ENCODE assay signal across 38 mouse cellular contexts in genomic region chr17:20399105-20399504, GRCm38 (mm10). TPM values are rescaled to one million over a fixed set of nuclear protein-coding genes. Genes with fewer than 3 reads are reported as not detected.
DNase-seq lines count a peak whose midpoint lies in the region; ATAC-seq and TF ChIP-seq lines count a peak whose summit lies in the region.
"Had no signal": no experiment of that assay in that cellular context is flagged by ENCODE, and none has a peak within 500 bp of the region (broad histone marks: within the 10 kb centered on the region; RNA-seq: fewer than 3 reads in every experiment).

No protein-coding gene starts in this region.

- H3K27ac ChIP-seq in hindbrain, postnatal 0 days, result no peak overlapping the region
- no peak overlapping the region for H3K27ac ChIP-seq in hindbrain, embryonic 12.5 days
- no peak overlapping the region for H3K27ac ChIP-seq in MEL (ENCODE audit: control insufficient read depth, low read depth, low read length)
- H3K27ac ChIP-seq: forebrain, embryonic 10.5 days; forebrain, embryonic 13.5 days; gastrocnemius, adult 2 months; hindbrain, embryonic 13.5 days had no signal

- no peaks in the 10 kb centered on the region for H3K36me3 ChIP-seq in hindbrain, postnatal 0 days (ENCODE audit: insufficient read depth, low read length)
- H3K36me3 ChIP-seq in hindbrain, embryonic 12.5 days, result no peaks in the 10 kb centered on the region
- no peaks in the 10 kb centered on the region for H3K36me3 ChIP-seq in MEL (ENCODE audit: control insufficient read depth in 1 of 2, insufficient read depth in 2 of 2, low read length in 2 of 2)
- H3K36me3 ChIP-seq: forebrain, embryonic 10.5 days; hindbrain, embryonic 13.5 days had no signal

- TF ChIP-seq EP300 in MEL (IDR thresholded peaks at IDR 0.05; ENCODE audit: low read depth in 1 of 2, low read length in 2 of 2), result no peak

- H3K4me3 ChIP-seq in hindbrain, postnatal 0 days (ENCODE audit: low read length), result no peak overlapping the region
- H3K4me3 ChIP-seq in hindbrain, embryonic 12.5 days, result no peak overlapping the region
- H3K4me3 ChIP-seq in MEL (ENCODE audit: control insufficient read depth in 1 of 2, insufficient read depth in 1 of 2, low read depth in 2 of 2, low read length in 2 of 2), result no peak overlapping the region
- H3K4me3 ChIP-seq: forebrain, embryonic 10.5 days; forebrain, embryonic 13.5 days; gastrocnemius, adult 2 months; hindbrain, embryonic 13.5 days had no signal

- peak; percentile 60 for TF ChIP-seq RAD21 in MEL (IDR thresholded peaks at IDR 0.05; ENCODE audit: low read depth, low read length)

- peak; percentile 37; the same call in 1 of the 2 replicates for TF ChIP-seq CTCF in hindbrain, postnatal 0 days (IDR thresholded peaks at IDR 0.05; ENCODE audit: low read depth)
- peak; percentile 20 to 52 (median 32); a peak in 3 of 6 replicates for TF ChIP-seq CTCF in MEL (IDR thresholded peaks at IDR 0.05 in 2 of 3, conservative IDR thresholded peaks at IDR 0.05 in 1 of 3; ENCODE audit: control insufficient read depth in 1 of 3, insufficient read depth in 1 of 3, low read depth in 2 of 3, low read length in 3 of 3, poor library complexity in 1 of 3, severe bottlenecking in 1 of 3)

- TF ChIP-seq POLR2A in MEL (IDR thresholded peaks at IDR 0.05; ENCODE audit: control insufficient read depth in 1 of 2, insufficient read depth in 1 of 2, low read depth in 1 of 2, low read length in 2 of 2, poor library complexity in 1 of 2), result no peak

- 33% methylated on average over 2 of the region's 2 CpGs for WGBS in hindbrain, postnatal 0 days
- WGBS in hindbrain, embryonic 12.5 days, result 46% methylated on average over 2 of the region's 2 CpGs

- H3K79me2 ChIP-seq in MEL (ENCODE audit: control insufficient read depth, insufficient read depth, low read length, poor library complexity), result no peaks in the 10 kb centered on the region

- DNase-seq in hindbrain, postnatal 0 days (ENCODE audit: low spot score), result no peak
- DNase-seq in 3T3-L1 (ENCODE audit: low read depth, low spot score), result peak; percentile 2
- DNase-seq in MEL (ENCODE audit: low read depth, low spot score), result no peak
- DNase-seq in ZHBTc4 (ENCODE audit: low read depth, low spot score), result peak; percentile 15
- DNase-seq in urinary bladder, postnatal 25 days (ENCODE audit: low spot score), result no peak
- no peak for DNase-seq in adrenal gland, adult 2 months
- DNase-seq: adrenal gland, postnatal 14 days; cerebellum, adult 11 months; cerebellum, adult 2 months; cerebellum, adult 9-11 months; cerebellum, postnatal 25 days; embryo, embryonic 11 days; gastrocnemius, adult 2 months; gastrocnemius, postnatal 14 days; heart, adult 11 months had no signal

- H3K27me3 ChIP-seq in hindbrain, postnatal 0 days (ENCODE audit: insufficient read depth, low read length), result no peaks in the 10 kb centered on the region
- no peaks in the 10 kb centered on the region for H3K27me3 ChIP-seq in hindbrain, embryonic 12.5 days
- H3K27me3 ChIP-seq in MEL (ENCODE audit: control insufficient read depth in 1 of 2, insufficient read depth in 2 of 2, low read length in 2 of 2), result no peaks in the 10 kb centered on the region
- H3K27me3 ChIP-seq: forebrain, embryonic 13.5 days; hindbrain, embryonic 13.5 days had no signal

- H3K9ac ChIP-seq in hindbrain, postnatal 0 days (replicated peaks; ENCODE audit: low read length), result no peak overlapping the region
- no peak overlapping the region for H3K9ac ChIP-seq in hindbrain, embryonic 12.5 days
- no peak overlapping the region for H3K9ac ChIP-seq in MEL (ENCODE audit: control insufficient read depth, low read depth, low read length, poor library complexity, severe bottlenecking)
- H3K9ac ChIP-seq: forebrain, embryonic 13.5 days; hindbrain, embryonic 13.5 days had no signal

- no peaks in the 10 kb centered on the region for H3K4me1 ChIP-seq in hindbrain, postnatal 0 days (ENCODE audit: insufficient read depth, low read length)
- H3K4me1 ChIP-seq in hindbrain, embryonic 12.5 days, result no peaks in the 10 kb centered on the region
- H3K4me1 ChIP-seq in MEL (ENCODE audit: control insufficient read depth in 1 of 2, insufficient read depth in 2 of 2, low read length in 2 of 2), result no peaks in the 10 kb centered on the region
- H3K4me1 ChIP-seq: forebrain, embryonic 10.5 days; forebrain, embryonic 13.5 days; hindbrain, embryonic 13.5 days had no signal

- ATAC-seq in hindbrain, postnatal 0 days, result no peak
- no peak for ATAC-seq in hindbrain, embryonic 12.5 days (ENCODE audit: low FRiP score)
- ATAC-seq: CD4-positive, CD25-positive, alpha-beta regulatory T cell, adult 4 months; forebrain, embryonic 13.5 days; forebrain, embryonic 16.5 days; hindbrain, embryonic 16.5 days; inflammation-experienced regulatory T-cells, adult 6 months; intestine, embryonic 16.5 days had no signal

- H3K9me3 ChIP-seq in hindbrain, postnatal 0 days (ENCODE audit: low read length), result peaks cover 23% of the 10 kb centered on the region
- peaks cover 36% of the 10 kb centered on the region for H3K9me3 ChIP-seq in hindbrain, embryonic 12.5 days (replicated peaks)
- no peaks in the 10 kb centered on the region for H3K9me3 ChIP-seq in MEL (replicated peaks; ENCODE audit: insufficient read depth, low read length)

- H3K4me2 ChIP-seq in hindbrain, postnatal 0 days (ENCODE audit: low read depth, low read length), result no peak overlapping the region
- H3K4me2 ChIP-seq in hindbrain, embryonic 12.5 days (replicated peaks), result no peak overlapping the region
- H3K4me2 ChIP-seq: forebrain, embryonic 13.5 days; heart, embryonic 11.5 days; hindbrain, embryonic 13.5 days had no signal

TF ChIP-seq in MEL, 35 proteins besides CTCF, POLR2A, EP300 and RAD21:
- no peak for TF ChIP-seq TCF12 (IDR thresholded peaks at IDR 0.05; ENCODE audit: low read depth, low read length)
- TF ChIP-seq SMC3 (IDR thresholded peaks at IDR 0.05; ENCODE audit: low read depth, low read length), result peak; percentile 54
- TF ChIP-seq ZC3H11A (IDR thresholded peaks at IDR 0.05; ENCODE audit: low read depth, low read length), result peak; percentile 37; the same call in 1 of the 2 replicates

RNA-seq across cellular contexts. Expression of gene Vmn1r224, which starts 14.8 kb away (rescaled TPM):
- not detected in 2 replicates for total RNA-seq in hindbrain, postnatal 0 days (2014; rRNA removed)
- not detected in 2 replicates for polyA plus RNA-seq in hindbrain, postnatal 0 days (2015; fragmentation: Nextera tagmentation; extraction: Ambion mirVana)
- not detected in 2 replicates for polyA plus RNA-seq in hindbrain, embryonic 12.5 days (2016; fragmentation: Nextera tagmentation; extraction: Ambion mirVana)
- total RNA-seq in MEL (2012; rRNA removed), result not detected in 2 replicates
- not detected for polyA plus RNA-seq in MEL (2012; ENCODE audit: insufficient read depth in 1 of 2, insufficient read length in 2 of 2, low read depth in 1 of 2, low replicate concordance in 2 of 2, missing spikeins in 1 of 2)
- not detected for total RNA-seq in adrenal gland, adult 2 months (2021)
- not detected in 2 replicates for polyA plus RNA-seq in adrenal gland, adult 2 months (2012; rRNA removed)
- total RNA-seq: adrenal gland, adult 18-20 months; adrenal gland, postnatal 14 days; adrenal gland, postnatal 4 days; common myeloid progenitor, adult 5-6 weeks; ES-E14; gastrocnemius, adult 2 months; gastrocnemius, postnatal 14 days; gastrocnemius, postnatal 4 days; heart, adult 8-10 months; heart, postnatal 25 days; hematopoietic stem cell, adult 5-6 weeks had no signal
- polyA plus RNA-seq: C2C12; CD4-positive, CD25-positive, alpha-beta regulatory T cell, adult 4 months; cerebellum, adult 2 months; embryonic facial prominence, embryonic 11.5 days; forebrain, embryonic 10.5 days; forebrain, embryonic 13.5 days; forebrain, embryonic 16.5 days; heart, embryonic 11.5 days; heart, embryonic 14.5 days; heart, postnatal 0 days; hindbrain, embryonic 13.5 days; hindbrain, embryonic 16.5 days; inflammation-experienced regulatory T-cells, adult 6 months; intestine, embryonic 16.5 days had no signal

RNA-seq across cellular contexts. Expression of gene Vmn2r107, which starts 54.1 kb away (rescaled TPM):
- total RNA-seq in hindbrain, postnatal 0 days (2014; rRNA removed), result not detected in 2 replicates
- polyA plus RNA-seq in hindbrain, postnatal 0 days (2015; fragmentation: Nextera tagmentation; extraction: Ambion mirVana), result not detected in 2 replicates
- not detected in 2 replicates for polyA plus RNA-seq in hindbrain, embryonic 12.5 days (2016; fragmentation: Nextera tagmentation; extraction: Ambion mirVana)
- not detected in 2 replicates for total RNA-seq in MEL (2012; rRNA removed)
- not detected for polyA plus RNA-seq in MEL (2012; ENCODE audit: insufficient read depth in 1 of 2, insufficient read length in 2 of 2, low read depth in 1 of 2, low replicate concordance in 2 of 2, missing spikeins in 1 of 2)
- total RNA-seq in adrenal gland, adult 2 months (2021), result not detected
- not detected in 2 replicates for polyA plus RNA-seq in adrenal gland, adult 2 months (2012; rRNA removed)
- total RNA-seq: adrenal gland, adult 18-20 months; adrenal gland, postnatal 14 days; adrenal gland, postnatal 4 days; common myeloid progenitor, adult 5-6 weeks; ES-E14; gastrocnemius, adult 2 months; gastrocnemius, postnatal 14 days; gastrocnemius, postnatal 4 days; heart, adult 8-10 months; heart, postnatal 25 days; hematopoietic stem cell, adult 5-6 weeks had no signal
- polyA plus RNA-seq: C2C12; CD4-positive, CD25-positive, alpha-beta regulatory T cell, adult 4 months; cerebellum, adult 2 months; embryonic facial prominence, embryonic 11.5 days; embryonic facial prominence, embryonic 14.5 days; forebrain, embryonic 10.5 days; forebrain, embryonic 13.5 days; forebrain, embryonic 16.5 days; heart, embryonic 11.5 days; heart, embryonic 14.5 days; heart, postnatal 0 days; hindbrain, embryonic 13.5 days; hindbrain, embryonic 16.5 days; inflammation-experienced regulatory T-cells, adult 6 months; intestine, embryonic 16.5 days had no signal

Comparison
In these comparisons a context has a peak if more than half of its experiments do, and no peak if none do; other contexts are left out.
1. DNase-seq: peak in 3T3-L1 (single experiment) and ZHBTc4 (single experiment); none in hindbrain, postnatal 0 days (single experiment), MEL (single experiment), urinary bladder, postnatal 25 days (single experiment) and adrenal gland, adult 2 months (single experiment).